Mouse (Mus musculus): ENCODE results near the gene Bcl2. TPM values are rescaled to one million over a fixed set of nuclear protein-coding genes. Genes with fewer than 3 reads are reported as not detected.

The Bcl2 gene
- polyA plus RNA-seq (2012; rRNA removed; ENCODE audit: low replicate concordance): 2.3 and 6.4 TPM in 2 replicates

DNA sequence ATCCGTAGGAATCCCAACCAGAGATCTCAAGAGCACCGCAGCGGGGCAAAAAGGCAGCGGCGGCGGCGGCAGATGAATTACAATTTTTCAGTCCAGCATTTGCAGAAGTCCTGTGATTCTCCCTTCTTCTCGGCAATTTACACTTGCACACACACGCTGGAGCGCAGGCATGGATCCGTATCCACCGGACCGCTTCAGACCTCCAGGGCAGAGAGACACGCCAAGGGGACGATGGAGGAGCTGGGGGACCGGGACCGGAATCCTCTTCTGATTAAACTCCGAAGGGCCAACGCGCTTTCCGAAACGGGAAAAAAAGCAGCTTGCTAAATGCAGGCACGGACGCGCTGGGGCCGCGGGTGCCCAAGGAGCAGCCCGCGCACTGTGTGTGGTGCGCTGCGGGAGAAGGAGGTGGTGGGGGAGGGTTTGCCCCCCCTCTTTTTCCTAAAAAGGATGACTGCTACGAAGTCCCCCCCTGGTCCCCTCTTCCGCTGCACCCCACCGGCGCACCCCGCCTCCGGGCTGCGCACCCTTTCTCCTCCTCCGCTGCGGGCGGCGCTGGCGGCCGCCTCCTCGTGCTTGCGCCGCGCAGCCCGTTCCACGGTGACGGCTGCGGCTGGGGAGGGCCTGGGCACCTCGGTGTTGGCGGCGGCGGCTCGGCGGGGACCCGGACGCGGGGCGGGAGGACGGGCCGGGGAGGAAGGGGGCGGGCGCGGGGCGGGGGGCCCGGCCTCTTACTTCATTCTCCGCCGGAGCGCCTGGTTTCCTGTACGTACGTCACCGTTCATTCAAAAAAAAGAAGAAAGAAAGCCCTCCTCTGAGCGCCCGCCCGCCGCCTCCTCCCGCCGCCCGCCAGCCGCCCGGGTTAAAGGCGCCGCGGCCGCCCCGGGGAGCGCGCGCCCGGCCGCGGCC is at the start of gene Bcl2:
TSS of gene Bcl2 (minus strand) at position 654 of the 909 bp plus-strand sequence.

GRCm38 (mm10) chr1:106759572-106760435 is 45.7 kb upstream of the Bcl2 start, which contains the start of gene Kdsr:
Kdsr (minus strand) TSS chr1:106759727.

Other genes starting within 250 kb of the Bcl2 start
- gene Kdsr, start 45.5 kb upstream of the Bcl2 start, polyA plus RNA-seq (2012; rRNA removed; ENCODE audit: low replicate concordance): 19.6 and 45.8 TPM in 2 replicates
- gene Vps4b, start 82.5 kb upstream of the Bcl2 start, polyA plus RNA-seq (2012; rRNA removed; ENCODE audit: low replicate concordance): 10.7 and 19.8 TPM in 2 replicates
- 0.21 TPM in 1 of 2 replicates, not detected in the other for gene Serpinb5, start 146.9 kb upstream of the Bcl2 start, polyA plus RNA-seq (2012; rRNA removed; ENCODE audit: low replicate concordance)
- not detected in 2 replicates for gene Serpinb12, start 220.2 kb upstream of the Bcl2 start, polyA plus RNA-seq (2012; rRNA removed; ENCODE audit: low replicate concordance)